In genomic region chr2:150909429-150910039, GRCm38 (mm10) we compare ENCODE assay signal across 1 mouse cellular context.
TF ChIP-seq lines count a peak whose summit lies in the region.

No protein-coding gene starts in this region.

TF ChIP-seq in CH12.LX, 34 proteins besides CTCF, POLR2A, EP300 and RAD21 (continued from another document):
- TF ChIP-seq TCF12 (IDR thresholded peaks at IDR 0.05; ENCODE audit: low read depth, low read length): peak; percentile 51; the same call in 1 of the 2 replicates
- TF ChIP-seq UBTF (IDR thresholded peaks at IDR 0.05; ENCODE audit: low read depth, low read length): no peak
- TF ChIP-seq ZC3H11A (IDR thresholded peaks at IDR 0.05; ENCODE audit: low read depth, low read length): no peak
- peak; percentile 71; the same call in 1 of the 2 replicates for TF ChIP-seq TBP (conservative IDR thresholded peaks at IDR 0.05; ENCODE audit: low read depth, low read length)
- TF ChIP-seq MAFK (IDR thresholded peaks at IDR 0.05; ENCODE audit: insufficient replicate concordance, low read length): no peak
- TF ChIP-seq GABPA (IDR thresholded peaks at IDR 0.05; ENCODE audit: insufficient replicate concordance, low read depth, low read length): no peak
- 0 out of 2 replicates have a peak, but pooled peaks have one; percentile 9 for TF ChIP-seq NRF1 (IDR thresholded peaks at IDR 0.05; ENCODE audit: low read depth, low read length)
- no peak for TF ChIP-seq CHD1 (IDR thresholded peaks at IDR 0.05; ENCODE audit: low read depth, low read length)
- TF ChIP-seq JUN (IDR thresholded peaks at IDR 0.05; ENCODE audit: insufficient read depth, low read depth, low read length): no peak
- peak; percentile 97 for TF ChIP-seq ZNF384 (IDR thresholded peaks at IDR 0.05; ENCODE audit: low read depth, low read length)
- TF ChIP-seq POLR2AphosphoS2 (IDR thresholded peaks at IDR 0.05; ENCODE audit: low read depth, low read length): no peak
- no peak for TF ChIP-seq SMC3 (IDR thresholded peaks at IDR 0.05; ENCODE audit: low read depth, low read length)
- TF ChIP-seq ZKSCAN1 (IDR thresholded peaks at IDR 0.05; ENCODE audit: borderline replicate concordance, low read depth, low read length): no peak
